Mouse (Mus musculus) embryonic fibroblast, embryonic 13.5 days (primary cell): ENCODE data around the gene Prmt1.

Source experiments
- CTCF ChIP-seq: IDR thresholded peaks from 2 replicates; pipeline ENCODE4 v1.5.1; 2011; ENCODE audit warnings: mild to moderate bottlenecking, control low read depth, low read length, moderate library complexity, borderline replicate concordance; ENCODE audit not compliant: insufficient read depth
- POLR2A ChIP-seq: IDR thresholded peaks from 2 replicates; pipeline ENCODE4 v1.6.1; 2011; ENCODE audit warnings: low read depth, mild to moderate bottlenecking, control low read depth, low read length, moderate library complexity

DNA sequence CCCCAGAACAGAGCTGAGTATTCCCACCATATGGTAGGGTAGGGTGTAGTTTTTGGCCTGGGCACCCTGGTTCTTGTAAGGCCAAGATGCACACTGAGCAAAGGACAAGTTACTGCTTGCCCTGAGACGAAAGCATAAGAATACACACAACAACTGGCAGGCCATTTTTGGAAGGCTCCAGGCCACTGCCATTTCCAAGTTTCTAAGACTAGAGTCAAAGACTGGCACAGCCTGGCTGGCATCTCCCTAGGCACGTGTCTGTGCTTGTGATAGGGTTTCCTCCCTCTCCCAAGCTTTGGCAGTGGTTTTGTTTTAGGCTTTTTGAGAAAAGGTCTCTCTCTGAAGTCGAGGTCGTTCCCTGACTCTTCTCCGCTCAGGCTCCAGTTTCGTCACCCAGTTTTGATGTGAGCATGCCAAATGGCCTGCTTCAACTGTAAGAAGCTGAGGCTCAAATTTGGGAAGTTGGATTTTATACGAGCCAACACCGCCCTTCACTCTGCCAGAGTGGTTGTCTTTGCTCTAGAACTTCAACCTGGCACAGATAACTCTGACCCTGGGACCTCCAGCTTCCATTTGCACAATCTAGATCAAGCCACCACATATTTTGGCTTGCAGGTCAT lies 39.3 kb upstream of the Prmt1 start:
- TF ChIP-seq CTCF (no peak), POLR2A (no peak)
